In the genomic region with DNA sequence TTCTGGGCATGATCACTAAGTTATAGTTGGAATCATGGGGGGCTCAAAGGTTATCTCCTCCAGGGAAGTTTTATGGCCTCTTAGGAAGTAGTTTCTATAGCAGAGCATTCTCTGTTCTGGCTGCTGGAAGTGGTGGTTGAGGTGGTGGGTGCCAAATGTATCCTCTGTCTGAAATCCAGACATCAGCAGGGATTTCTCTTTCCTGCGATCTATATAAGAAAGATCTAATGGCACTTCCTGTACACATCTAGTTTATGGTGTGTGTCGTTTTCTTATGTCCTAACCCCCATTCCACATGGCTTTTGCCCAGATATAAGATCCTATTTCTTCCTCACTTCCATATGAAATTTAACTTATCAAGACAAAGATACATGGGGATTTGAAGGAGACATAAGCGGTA, we compare ENCODE assay signal across 25 mouse cellular contexts.
"Had no signal": no experiment of that assay in that cellular context is flagged by ENCODE, and none has a peak within 500 bp of the region (broad histone marks: within the 10 kb centered on the region; RNA-seq: fewer than 3 reads in every experiment).

No protein-coding gene starts in this region.

- H3K36me3 ChIP-seq: heart, embryonic 13.5 days; heart, embryonic 15.5 days; hindbrain, embryonic 13.5 days; hindbrain, embryonic 15.5 days; kidney, embryonic 15.5 days; limb, embryonic 13.5 days; liver, embryonic 12.5 days had no signal

- H3K4me2 ChIP-seq: heart, embryonic 11.5 days; heart, embryonic 13.5 days; heart, embryonic 15.5 days; hindbrain, embryonic 13.5 days; hindbrain, embryonic 15.5 days; kidney, embryonic 15.5 days; limb, embryonic 13.5 days; liver, embryonic 12.5 days had no signal

- H3K9me3 ChIP-seq: heart, embryonic 13.5 days; heart, embryonic 15.5 days; hindbrain, embryonic 13.5 days; hindbrain, embryonic 15.5 days; kidney, embryonic 15.5 days; limb, embryonic 13.5 days; liver, embryonic 12.5 days had no signal

- H3K4me1 ChIP-seq: kidney, embryonic 15.5 days; limb, embryonic 13.5 days; liver, embryonic 12.5 days had no signal

- DNase-seq: gastrocnemius, postnatal 14 days; gastrocnemius, postnatal 36 days; heart, adult 11 months; heart, adult 2 months; heart, postnatal 14 days; heart, postnatal 36 days; kidney, adult 11 months; kidney, adult 2 months; kidney, adult 9 months; kidney, postnatal 14 days; kidney, postnatal 36 days; layer of hippocampus, adult 9-11 months had no signal

- H3K4me3 ChIP-seq: heart, adult 2 months; heart, embryonic 13.5 days; heart, embryonic 15.5 days; hindbrain, embryonic 13.5 days; hindbrain, embryonic 15.5 days; kidney, embryonic 15.5 days; left cerebral cortex, adult 2 months; limb, embryonic 13.5 days; liver, embryonic 12.5 days had no signal

- ATAC-seq: hindbrain, postnatal 0 days; intestine, embryonic 16.5 days; liver, embryonic 12.5 days had no signal

- H3K27me3 ChIP-seq: heart, embryonic 13.5 days; heart, embryonic 15.5 days; hindbrain, embryonic 13.5 days; hindbrain, embryonic 15.5 days; kidney, embryonic 15.5 days; limb, embryonic 13.5 days; liver, embryonic 12.5 days had no signal

- H3K27ac ChIP-seq: heart, adult 2 months; heart, embryonic 13.5 days; heart, embryonic 15.5 days; hindbrain, embryonic 13.5 days; hindbrain, embryonic 15.5 days; hindbrain, postnatal 0 days; kidney, embryonic 15.5 days; kidney, postnatal 0 days; left cerebral cortex, adult 2 months; limb, embryonic 13.5 days; liver, embryonic 12.5 days; liver, embryonic 14.5 days had no signal

- H3K9ac ChIP-seq: heart, embryonic 13.5 days; heart, embryonic 15.5 days; hindbrain, embryonic 13.5 days; hindbrain, embryonic 15.5 days; kidney, embryonic 15.5 days; limb, embryonic 13.5 days; liver, embryonic 12.5 days; liver, embryonic 14.5 days had no signal
